Mouse (Mus musculus) Patski (cell line): Measurements from ENCODE around the gene 1700056E22Rik. TPM values are rescaled to one million over a fixed set of nuclear protein-coding genes. Genes with fewer than 3 reads are reported as not detected.

Experiments used
- ATAC-seq: fragments of 100-300 bp; one replicate; pipeline ENCODE4 v1.8.0; 2021
- CTCF ChIA-PET: fragments of 350-600 bp; sonication (Branson Sonifier 250); formaldehyde crosslinking; loops from one replicate; lab custom pipeline; 2022; ENCODE audit warnings: inconsistent platforms; lab: Charles Lee
- POLR2A ChIA-PET: fragments of 350-600 bp; sonication (Branson Sonifier 250); formaldehyde crosslinking; loops from one replicate; lab custom pipeline; 2022; ENCODE audit warnings: antibody characterized with exemption, inconsistent platforms; lab: Charles Lee
- DNase-seq: peaks from one replicate; pipeline ENCODE4 v3.0.0-alpha.2; 2011; ENCODE audit warnings: low read depth, low spot score
- H3K27me3 ChIP-seq: fragments of 371-371 bp; one replicate; pipeline ENCODE4 v1.5.1; 2021
- CTCF ChIP-seq: fragments of 100-300 bp; IDR thresholded peaks from one replicate; pipeline ENCODE4 v1.5.1; 2021
- in situ Hi-C: fragments of 300-500 bp; cut with MboI; formaldehyde crosslinking; loops from 3 replicates; pipeline ENCODE4 v1.11.1; 2018; ENCODE audit warnings: low pct_unique_long_range_greater_than_20kb, mixed read lengths
- polyA plus RNA-seq: library from polyadenylated mRNA; unstranded; gene quantifications from one replicate; pipeline ENCODE4 v1.2.3, GENCODE M21; 2021

1700056E22Rik gene
- polyA plus RNA-seq, 1 experiment from 2014 or later, result 3.4 TPM

- no peaks in the 10 kb centered on the region for H3K27me3 ChIP-seq
- TF ChIP-seq CTCF, result no peak
- in situ Hi-C loops, result no loop called here
- ATAC-seq (no peak), DNase-seq (no peak)
- POLR2A ChIA-PET, result no interaction called here
- CTCF ChIA-PET, result interaction anchor here (1.7 kb wide), 1 partner anchor 10 kb away, joined by 4 read pairs; no protein-coding TSS in a partner anchor
Measured at GRCm38 (mm10) chr1:184005315-184006058, 28.6 kb downstream of the 1700056E22Rik start.

GRCm38 (mm10) chr1:184004311-184004710 is 29.8 kb downstream of the 1700056E22Rik start:
- ChIA-PET POLR2A (no interaction called here), CTCF (interaction anchor here (1.7 kb wide), 1 partner anchor 11 kb away, joined by 4 read pairs; no protein-coding TSS in a partner anchor)
- no peaks in the 10 kb centered on the region for H3K27me3 ChIP-seq
- DNase-seq (no peak), ATAC-seq (no peak)
- in situ Hi-C loops, result no loop called here
- no peak for TF ChIP-seq CTCF

GRCm38 (mm10) chr1:184002470-184002869 is 31.6 kb downstream of the 1700056E22Rik start:
- no peak for TF ChIP-seq CTCF
- CTCF ChIA-PET, result interaction anchor here (1.1 to 1.3 kb wide), 2 partner anchors 9 to 11 kb away, joined by 3 to 6 read pairs; no protein-coding TSS in a partner anchor
- no peaks in the 10 kb centered on the region for H3K27me3 ChIP-seq
- ATAC-seq (no peak), DNase-seq (no peak)
- POLR2A ChIA-PET, result interaction anchor here (1.1 kb wide), 1 partner anchor 72 kb away, joined by 3 read pairs; no protein-coding TSS in a partner anchor
- in situ Hi-C loops, result no loop called here

- in situ Hi-C loops, result no loop called here
- no peak for ATAC-seq
- POLR2A ChIA-PET, result no interaction called here
- DNase-seq, result no peak
- no peaks in the 10 kb centered on the region for H3K27me3 ChIP-seq
- TF ChIP-seq CTCF, result no peak
- CTCF ChIA-PET, result no interaction called here
Measured at GRCm38 (mm10) chr1:183997207-183997606, 36.9 kb downstream of the 1700056E22Rik start.

GRCm38 (mm10) chr1:183991921-183992320 is 42.2 kb downstream of the 1700056E22Rik start:
- ChIA-PET POLR2A (no interaction called here), CTCF (interaction anchor here (1.2 kb wide), 1 partner anchor 10 kb away, joined by 6 read pairs; no protein-coding TSS in a partner anchor)
- no peak for TF ChIP-seq CTCF
- in situ Hi-C loops, result no loop called here
- ATAC-seq (no peak), DNase-seq (no peak)
- H3K27me3 ChIP-seq, result no peaks in the 10 kb centered on the region

- in situ Hi-C loops, result no loop called here
- CTCF ChIA-PET, result no interaction called here
- TF ChIP-seq CTCF, result no peak
- ATAC-seq, result no peak
- no peaks in the 10 kb centered on the region for H3K27me3 ChIP-seq
- POLR2A ChIA-PET, result no interaction called here
- DNase-seq, result no peak
Measured at GRCm38 (mm10) chr1:183987711-183988245, 46.3 kb downstream of the 1700056E22Rik start.

Other genes starting within 250 kb of the 1700056E22Rik start
- gene Dusp10, start 21.0 kb downstream of the 1700056E22Rik start, polyA plus RNA-seq, result 31.3 TPM